Mouse (Mus musculus) retina, postnatal 7 days (tissue): ENCODE results near the gene Gm11562.
"Not testable (repeated sequence)": the region's sequence is repeated elsewhere in the genome, so short reads cannot be mapped to it uniquely, and the experiment has no call there.

ENCODE experiments used
- DNase-seq: peaks from one replicate; pipeline ENCODE4 v3.0.0-alpha.2; 2012; ENCODE audit warnings: low read depth, low spot score

The Gm11562 gene

DNA sequence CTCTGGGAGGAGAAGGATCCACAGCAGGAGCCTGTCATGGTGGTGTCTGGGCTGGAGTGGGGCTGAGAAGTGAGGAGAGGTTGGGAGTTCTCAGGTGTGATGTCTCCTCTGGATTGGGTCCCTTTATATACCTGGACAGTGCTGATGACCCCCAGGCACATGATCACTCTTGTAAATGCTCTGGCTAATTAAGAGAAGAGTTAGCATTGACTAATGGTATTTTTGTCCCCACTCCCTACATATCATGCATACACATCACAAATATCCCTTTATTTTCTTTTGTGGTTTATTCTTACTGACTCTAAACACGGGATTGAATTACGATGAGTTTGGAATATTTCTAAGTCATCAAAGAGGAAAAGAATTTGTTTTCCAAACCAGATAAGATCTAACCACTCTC lies at the start of gene Gm11562:
Gm11562 (minus strand) TSS at position 101 of the 400 bp plus-strand sequence.
- no peak for DNase-seq

DNA sequence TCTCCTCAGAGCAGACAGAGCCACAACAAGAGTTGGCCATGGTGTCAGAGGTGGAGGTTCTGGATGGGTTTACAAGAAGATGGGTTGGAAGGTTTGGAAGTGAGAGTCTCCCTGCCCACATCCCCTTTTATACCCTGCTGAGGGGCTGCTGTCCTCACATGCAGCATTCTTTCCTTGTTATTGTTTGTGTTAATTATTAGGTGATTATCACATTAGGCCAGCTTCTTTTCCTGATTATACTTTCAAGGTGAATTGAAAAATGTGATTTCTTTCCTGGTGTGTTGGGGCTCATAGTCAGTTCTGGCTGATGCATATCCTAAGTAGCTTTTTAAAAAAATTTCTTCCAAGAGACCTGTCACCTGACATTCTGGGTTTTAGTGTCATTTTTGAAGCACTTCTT lies 45.6 kb upstream of the Gm11562 start, which contains the start of gene Krtap4-6:
Krtap4-6 (minus strand) TSS at position 101 of the 400 bp plus-strand sequence.
- no peak for DNase-seq

DNA sequence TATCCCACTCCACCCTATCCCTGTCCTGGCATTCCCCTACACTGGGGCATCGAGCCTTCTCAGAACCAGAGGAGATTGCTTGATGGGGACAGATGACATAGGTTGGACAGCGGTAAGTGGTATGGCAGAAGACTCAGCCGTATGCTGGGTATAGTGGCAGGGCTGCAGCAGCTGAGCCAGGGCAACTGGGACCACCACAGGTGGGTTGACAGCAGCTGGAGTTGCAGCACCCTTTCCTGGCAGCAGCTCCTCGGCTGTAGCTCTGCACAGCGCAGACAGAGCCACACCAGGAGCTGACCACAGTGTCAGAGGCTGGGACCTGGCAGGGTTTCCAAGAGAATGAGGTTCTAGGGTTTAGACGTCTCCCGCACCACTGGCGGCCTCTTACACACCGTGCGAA lies 42.6 kb upstream of the Gm11562 start:
- no peak for DNase-seq

DNA sequence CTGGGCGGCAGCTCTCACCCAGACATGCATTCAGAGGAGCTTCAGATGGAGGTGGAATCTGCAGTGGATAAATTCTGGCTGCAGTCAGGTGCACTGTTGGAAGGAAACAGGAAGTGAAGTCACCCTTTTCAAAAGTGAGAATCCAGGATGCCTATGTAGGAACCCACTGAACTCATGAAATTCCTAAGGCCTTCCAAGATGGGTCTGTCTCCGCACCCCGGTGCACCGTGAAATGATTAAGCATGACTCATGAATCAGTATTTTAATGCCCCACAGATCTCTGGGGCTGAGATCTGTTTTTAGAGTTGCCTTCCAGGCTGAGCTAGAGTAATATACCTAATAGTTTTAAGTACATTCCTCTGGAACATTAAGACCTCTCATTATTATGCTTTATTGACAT lies 39.0 kb upstream of the Gm11562 start:
- DNase-seq = no peak

DNA sequence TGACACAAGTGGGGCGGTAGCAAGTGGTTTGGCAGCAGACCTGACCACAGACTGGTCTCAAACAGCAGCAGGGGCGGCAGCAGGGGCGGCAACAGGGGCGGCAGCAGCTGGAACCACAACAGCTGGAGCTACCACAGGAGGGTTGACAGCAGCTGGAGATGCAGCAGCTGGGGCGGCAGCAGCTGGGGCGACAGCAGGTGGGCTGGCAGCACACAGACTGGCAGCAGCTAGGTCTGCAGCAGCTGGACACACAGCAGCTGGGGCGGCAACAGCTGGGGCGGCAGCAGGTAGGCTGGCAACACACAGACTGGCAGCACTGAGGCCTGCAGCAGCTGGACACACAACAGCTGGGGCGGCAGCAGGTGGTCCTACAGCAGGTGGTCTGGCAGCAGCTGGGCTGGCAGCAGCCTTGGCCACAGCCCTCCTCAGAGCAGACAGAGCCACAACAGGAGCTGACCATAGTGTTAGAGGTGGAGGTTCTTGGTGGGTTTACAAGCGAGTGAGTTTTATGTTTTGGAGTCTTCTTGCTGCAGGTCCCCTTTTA lies 38.3 kb upstream of the Gm11562 start, which contains the start of gene Gm11563:
Gm11563 (minus strand) TSS at position 494 of the 544 bp plus-strand sequence.
- DNase-seq = not testable (repeated sequence)

DNA sequence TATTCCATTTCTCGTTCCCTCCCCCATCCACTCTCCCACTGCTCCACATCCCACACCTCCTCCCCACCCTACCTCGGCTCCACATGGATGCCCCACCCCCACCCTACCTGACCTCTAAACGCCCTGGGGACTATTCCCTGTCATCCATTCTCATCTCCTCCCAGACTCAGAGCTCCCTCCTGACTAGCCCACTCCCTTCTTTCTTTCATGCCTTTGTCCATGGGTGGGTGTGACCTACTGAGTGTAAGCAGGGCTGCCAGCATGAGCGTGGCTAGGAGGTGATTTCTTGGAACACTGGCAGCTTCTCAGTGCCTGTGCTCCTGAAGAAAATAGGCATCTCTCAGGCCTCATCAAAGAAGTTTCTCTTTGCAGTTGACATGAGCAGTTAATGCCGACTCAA lies 36.8 kb upstream of the Gm11562 start:
- DNase-seq = no peak

DNA sequence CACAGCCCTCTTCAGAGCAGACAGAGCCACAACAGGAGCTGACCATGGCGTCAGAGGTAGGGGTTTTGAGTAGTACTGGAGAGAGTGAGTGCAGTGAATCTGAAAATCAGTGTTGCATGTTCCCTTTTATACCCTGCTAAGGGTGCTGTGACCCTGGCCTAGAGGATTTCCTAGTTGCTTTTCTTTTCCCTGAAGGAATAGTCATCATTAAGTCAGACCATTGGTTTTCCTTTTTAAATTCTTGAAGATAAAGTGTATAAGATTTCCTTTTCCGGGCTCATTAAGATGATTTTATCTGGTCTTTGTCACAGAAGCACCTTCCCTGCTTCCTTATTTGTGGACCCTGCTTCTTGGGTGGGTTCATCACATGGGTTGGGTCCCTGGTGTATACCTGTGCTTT lies 29.9 kb upstream of the Gm11562 start, which contains the start of gene Gm11555:
Gm11555 (minus strand) TSS at position 101 of the 400 bp plus-strand sequence.
- DNase-seq = no peak

DNA sequence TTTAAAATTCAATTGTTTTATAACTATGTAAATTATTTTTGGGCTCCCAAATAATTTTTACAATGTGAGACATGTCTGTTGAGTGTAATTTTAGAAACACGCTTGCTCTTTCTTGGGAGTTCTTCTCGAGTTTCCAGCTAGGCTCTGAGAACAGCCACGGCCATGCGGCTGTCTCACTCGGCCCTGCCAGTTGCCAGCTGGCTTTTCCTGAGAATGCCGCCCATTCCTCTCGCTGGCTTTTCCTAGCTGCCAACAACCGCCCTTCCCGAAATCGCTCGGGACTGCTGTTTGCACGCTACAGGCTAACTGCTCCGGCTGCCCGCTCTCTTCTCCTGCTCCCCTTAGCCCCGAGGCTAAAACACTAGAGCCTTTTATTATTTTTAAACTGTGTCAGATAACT lies 26.2 kb upstream of the Gm11562 start:
- no peak for DNase-seq

DNA sequence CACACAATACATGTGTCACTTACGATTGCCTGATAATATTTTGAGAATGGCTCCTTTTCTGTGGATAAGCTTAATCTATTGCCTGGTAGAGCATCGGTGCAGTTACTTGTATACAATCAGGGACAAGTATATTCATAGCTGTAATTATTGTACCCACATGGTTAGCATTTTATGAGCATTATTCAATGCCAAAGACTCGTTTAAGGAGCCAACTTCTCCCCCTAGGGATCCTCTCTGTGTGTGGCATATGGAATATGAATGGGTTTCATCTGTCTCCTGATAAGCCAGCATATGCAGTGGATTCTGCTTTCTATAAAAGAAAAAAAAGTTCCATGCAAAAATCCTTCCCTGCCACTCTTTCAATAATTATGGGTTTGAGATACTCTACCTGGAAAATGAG lies 24.1 kb upstream of the Gm11562 start:
- DNase-seq = no peak

DNA sequence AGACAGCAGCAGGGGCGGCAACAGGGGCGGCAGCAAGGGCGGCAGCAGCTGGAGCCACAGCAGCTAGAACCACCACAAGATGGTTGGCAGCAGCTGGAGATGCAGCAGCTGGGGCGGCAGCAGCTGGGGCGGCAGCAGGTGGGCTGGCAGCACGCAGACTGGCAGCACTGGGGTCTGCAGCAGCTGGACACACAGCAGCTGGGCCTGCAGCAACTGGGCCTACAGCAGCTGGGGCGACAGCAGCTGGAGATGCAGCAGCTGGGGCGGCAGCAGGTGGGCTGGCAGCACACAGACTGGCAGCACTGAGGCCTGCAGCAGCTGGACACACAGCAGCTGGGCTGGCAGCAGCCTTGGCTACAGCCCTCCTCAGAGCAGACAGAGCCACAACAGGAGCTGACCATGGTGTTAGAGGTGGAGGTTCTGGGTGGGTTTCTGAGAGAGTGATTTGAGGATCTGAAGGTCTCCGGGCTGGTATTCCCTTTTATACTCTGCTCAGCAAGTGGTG lies 23.5 kb upstream of the Gm11562 start, which contains the start of gene Krtap4-7:
Krtap4-7 (minus strand) TSS at position 455 of the 505 bp plus-strand sequence.
- not testable (repeated sequence) for DNase-seq

DNA sequence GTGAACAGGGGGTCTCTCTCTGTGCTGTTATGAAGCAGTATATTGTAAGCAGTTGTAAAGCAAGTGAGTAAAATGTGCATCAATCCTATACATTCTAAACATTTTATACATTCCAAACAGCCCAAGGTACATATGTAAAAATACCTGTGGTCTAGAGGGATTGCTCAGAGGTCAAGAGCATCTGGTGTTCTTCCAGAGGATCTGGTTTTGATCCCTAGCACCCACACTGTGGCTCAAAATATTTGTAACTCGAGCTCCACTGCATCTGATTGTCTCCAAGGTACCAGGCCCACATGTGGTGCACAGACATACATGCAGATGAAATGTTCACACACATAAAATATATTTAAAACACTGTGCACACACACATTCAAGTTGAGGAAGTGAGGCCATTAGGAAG lies 20.7 kb upstream of the Gm11562 start:
- no peak for DNase-seq

DNA sequence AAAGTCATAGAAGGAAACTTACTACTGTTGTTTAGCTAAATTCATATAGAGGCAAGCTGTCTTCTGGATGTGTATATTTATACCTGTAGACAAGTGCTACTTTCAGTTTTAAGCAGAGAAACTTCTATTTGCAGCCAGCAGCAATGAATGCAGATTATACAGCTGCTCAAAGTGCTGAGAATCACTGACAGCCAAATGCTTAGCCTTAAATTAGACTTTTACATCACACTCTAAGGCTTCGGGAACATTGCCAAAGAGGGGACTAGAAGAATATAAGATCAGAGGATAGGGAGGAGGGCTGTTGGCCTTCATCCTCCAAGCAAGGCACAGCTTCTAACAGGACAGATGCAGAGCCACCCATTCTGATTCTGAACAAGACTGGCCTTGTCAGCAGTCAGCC lies 16.9 kb upstream of the Gm11562 start:
- DNase-seq = no peak

DNA sequence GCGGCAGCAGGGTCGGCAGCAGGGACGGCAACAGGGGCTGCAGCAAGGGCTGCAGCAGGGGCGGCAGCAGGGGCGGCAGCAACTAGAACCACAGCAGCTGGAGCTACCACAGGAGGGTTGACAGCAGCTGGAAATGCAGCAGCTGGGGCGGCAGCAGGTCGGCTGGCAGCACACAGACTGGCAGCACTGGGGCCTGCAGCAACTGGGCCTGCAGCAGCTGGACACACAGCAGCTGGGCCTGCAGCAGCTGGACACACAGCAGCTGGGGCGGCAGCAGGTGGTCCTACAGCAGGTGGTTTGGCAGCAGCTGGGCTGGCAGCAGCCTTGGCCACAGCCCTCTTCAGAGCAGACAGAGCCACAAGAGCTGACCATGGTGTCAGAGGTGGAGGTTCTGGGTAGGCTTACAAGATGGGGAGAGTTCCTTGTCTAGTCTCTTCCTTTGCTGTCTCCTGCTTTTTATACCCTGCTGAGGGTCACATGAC lies 14.5 kb upstream of the Gm11562 start, which contains the start of gene Krtap4-2:
Krtap4-2 (minus strand) TSS at position 432 of the 482 bp plus-strand sequence.
- no peak for DNase-seq

DNA sequence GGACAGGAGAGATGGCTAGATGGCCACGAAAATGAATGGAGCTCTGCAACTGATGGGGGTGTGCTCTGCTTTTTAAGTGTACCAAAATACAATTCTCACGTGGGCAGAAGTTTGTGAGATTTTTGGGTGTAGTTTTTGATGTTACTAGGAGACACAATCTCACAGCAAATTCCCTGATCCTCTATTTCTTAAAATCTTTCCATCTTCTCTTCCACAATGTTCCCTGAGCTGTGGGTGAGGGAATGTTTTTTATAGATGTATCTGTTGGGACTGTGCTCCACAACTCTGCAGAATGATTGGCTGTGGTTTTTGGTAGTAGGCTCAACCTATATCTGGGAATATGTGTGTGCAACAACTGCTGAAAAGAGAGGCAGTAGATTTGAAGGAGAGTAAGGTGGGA lies 13.1 kb upstream of the Gm11562 start:
- no peak for DNase-seq

DNA sequence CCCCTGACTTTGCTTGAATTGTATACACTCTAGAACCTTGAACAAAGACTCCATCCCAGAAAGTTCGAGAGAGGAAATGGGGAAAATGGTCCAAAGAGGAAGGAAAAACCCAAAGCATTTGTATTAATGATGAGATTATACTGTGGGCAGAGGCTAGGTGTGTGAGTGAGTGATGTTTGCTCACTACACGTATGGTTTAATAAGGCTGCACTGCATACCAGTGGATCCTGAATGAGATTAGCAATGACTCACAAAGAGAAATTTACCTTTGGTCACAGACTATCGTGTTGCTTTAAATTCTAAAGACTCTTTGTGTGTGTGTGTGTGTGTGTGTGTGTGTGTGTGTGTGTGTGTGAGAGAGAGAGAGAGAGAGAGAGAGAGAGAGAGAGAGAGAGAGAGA lies 10.7 kb upstream of the Gm11562 start:
- DNase-seq = no peak

DNA sequence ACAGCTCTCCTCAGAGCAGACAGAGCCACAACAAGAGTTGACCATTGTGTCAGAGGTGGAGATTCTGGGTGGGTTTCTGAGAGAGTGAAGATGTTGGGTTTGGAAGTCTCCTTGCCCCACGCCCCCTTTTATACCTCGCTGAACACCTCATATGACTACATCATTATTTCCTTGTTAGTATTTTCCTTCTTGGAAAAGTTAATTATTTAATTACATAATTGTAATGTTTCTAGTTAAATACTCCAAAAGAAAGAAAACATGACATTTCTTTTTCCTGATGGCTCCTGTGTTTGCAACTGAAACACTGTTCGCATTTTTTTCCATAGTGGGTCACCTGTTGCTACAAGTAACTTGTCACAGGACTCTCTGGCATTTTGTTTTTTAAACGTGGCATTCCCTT lies 7.9 kb upstream of the Gm11562 start, which contains the start of gene Krtap4-1:
Krtap4-1 (minus strand) TSS at position 101 of the 400 bp plus-strand sequence.
- DNase-seq = no peak

DNA sequence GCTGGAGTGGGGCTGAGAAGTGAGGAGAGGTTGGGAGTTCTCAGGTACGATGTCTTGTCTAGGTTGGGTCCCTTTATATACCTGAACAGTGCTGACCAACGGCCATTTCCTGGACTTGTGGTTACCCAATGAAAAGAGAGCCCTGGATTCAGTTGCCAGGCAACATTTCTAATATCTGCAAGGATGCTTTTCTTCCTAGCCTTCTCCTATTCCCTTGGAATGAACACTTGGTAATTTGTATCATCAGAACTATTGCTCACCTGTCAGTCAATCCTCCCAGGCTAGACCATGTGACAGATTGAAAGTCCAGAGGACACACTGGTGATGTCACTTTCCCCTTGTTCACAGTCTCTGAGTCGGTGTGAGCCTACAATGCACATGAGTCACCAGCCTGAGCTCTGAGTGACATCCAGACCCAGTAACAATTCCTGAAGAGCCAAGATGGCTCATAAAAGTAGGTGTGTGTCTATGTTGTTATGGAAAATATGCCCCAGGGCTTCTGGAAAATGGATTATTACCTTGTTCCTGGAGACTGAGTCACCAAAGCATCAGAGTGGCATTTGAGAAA lies 5.4 kb downstream of the Gm11562 start, which contains the start of gene Krtap2-4:
Krtap2-4 (minus strand) TSS at position 51 of the 568 bp plus-strand sequence.
- no peak for DNase-seq

DNA sequence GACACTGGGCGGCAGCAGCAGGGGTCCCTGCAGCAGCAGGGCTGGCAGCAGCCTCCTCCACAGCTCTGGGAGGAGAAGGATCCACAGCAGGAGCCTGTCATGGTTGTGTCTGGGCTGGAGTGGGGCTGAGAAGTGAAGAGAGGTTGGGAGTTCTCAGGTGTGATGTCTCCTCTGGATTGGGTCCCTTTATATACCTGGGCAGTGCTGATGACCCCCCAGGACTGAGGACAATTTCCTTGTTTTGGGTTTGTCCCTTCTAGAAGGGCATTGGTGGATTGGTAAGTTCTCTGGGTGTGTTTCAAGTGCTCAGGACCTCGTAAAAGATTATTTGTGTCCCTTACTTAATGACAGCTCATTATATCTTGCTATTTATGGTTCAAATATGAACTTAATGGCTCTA lies 10.1 kb downstream of the Gm11562 start, which contains the start of gene Gm11937:
Gm11937 (minus strand) TSS at position 101 of the 400 bp plus-strand sequence.
- DNase-seq = not testable (repeated sequence)

DNA sequence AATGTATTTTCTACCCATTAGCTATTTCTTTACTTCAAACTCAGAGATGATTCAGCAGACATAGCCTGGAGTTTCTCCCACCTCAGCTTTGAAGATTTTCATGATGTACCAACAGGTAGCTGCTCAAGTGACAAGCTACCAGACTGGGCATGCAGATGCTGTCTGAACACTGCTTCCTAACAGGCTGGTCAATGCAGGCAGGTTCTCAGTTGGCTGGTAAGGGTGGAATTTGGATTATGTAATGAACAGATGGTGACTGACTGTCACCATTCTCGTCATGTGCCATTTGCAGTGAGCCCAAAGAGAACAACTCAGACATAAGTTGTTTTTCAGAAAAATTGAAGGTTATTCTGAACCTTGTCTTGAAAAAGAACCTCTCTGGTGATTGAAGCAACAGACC lies 11.1 kb downstream of the Gm11562 start:
- DNase-seq = no peak

DNA sequence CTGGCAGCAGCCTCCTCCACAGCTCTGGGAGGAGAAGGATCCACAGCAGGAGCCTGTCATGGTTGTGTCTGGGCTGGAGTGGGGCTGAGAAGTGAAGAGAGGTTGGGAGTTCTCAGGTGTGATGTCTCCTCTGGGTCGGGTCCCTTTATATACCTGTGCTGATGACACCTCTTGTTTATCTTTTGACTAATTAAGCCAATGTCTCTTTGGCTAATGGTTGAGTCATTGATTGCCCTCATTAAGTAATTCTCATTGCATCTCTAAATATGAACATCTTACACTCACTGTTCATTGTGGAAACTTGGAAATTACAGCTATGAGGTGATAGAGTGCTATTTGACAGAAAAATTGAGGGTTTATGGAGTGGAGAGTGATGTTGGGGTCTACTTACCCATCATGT lies 17.0 kb downstream of the Gm11562 start, which contains the start of gene Gm11938:
Gm11938 (minus strand) TSS at position 101 of the 400 bp plus-strand sequence.
- DNase-seq = not testable (repeated sequence)

DNA sequence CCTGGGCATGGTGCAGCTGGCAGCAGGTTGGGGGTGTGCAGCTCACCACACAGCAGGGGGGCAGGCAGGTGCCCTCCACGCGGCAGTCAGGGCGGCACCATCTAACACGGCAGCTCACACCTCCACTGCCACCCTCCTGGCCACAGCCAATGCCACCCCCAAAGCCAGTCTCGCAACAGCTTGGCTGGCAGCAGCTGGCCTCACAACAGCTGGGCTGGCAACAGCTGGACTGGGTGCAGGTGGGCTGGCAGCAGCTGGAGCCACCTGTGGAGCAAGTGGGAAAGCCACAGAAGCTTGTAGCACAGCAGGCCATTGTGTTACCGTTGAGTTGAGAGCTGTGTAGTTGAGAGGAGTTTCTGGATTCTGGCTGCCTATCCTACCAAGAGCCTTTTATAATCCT lies 22.5 kb downstream of the Gm11562 start, which contains the start of gene Krtap9-3:
Krtap9-3 (minus strand) TSS at position 364 of the 400 bp plus-strand sequence.
- DNase-seq = not testable (repeated sequence)

DNA sequence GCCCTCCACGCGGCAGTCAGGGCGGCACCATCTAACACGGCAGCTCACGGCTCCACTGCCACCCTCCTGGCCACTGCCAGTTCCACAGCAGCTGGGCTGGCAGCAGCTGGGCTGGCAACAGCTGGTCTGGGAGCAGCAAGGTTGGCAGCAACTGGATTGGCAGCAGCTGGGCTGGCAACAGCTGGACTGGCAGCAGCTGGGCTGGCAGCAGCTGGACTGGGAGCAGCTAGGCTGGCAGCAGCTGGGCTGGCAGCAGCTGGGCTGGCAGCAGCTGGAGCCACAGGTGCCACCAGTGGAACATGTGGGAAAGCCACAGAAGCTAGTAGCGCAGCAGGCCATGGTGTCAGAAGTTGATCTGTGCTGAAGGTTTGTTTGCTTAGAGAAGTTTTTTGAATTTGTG lies 29.3 kb downstream of the Gm11562 start, which contains the start of gene Krtap1-3:
Krtap1-3 (minus strand) TSS at position 359 of the 400 bp plus-strand sequence.
- no peak for DNase-seq
